Comparison of ENCODE assay signal across 13 mouse cellular contexts in the genomic region with DNA sequence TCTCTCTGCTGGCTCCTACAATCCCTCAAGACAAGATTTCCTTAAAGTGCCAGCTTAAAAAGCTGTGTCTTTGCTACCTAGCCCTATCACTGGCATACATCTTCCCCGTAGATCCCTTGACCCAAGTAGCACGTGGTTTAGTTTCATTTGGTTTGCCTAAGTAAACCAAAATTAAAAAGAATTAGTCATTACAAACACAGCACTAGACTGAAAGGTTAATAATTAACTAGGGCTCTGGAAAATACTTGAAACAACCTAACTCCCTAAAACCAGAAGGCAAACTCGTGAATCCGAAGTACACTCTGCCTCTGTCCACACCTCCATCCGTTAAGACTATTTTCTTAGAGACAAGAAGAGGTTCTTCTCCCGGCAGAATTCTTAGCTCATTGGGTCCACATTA. TPM values are rescaled to one million over a fixed set of nuclear protein-coding genes. Genes with fewer than 3 reads are reported as not detected.
"Had no signal": no experiment of that assay in that cellular context is flagged by ENCODE, and none has a peak within 500 bp of the region (broad histone marks: within the 10 kb centered on the region; RNA-seq: fewer than 3 reads in every experiment).

No protein-coding gene starts in this region.

- H3K9ac ChIP-seq: hindbrain, embryonic 14.5 days; kidney, embryonic 15.5 days; liver, embryonic 14.5 days; midbrain, embryonic 15.5 days; neural tube, embryonic 12.5 days had no signal

- H3K27me3 ChIP-seq: kidney, embryonic 15.5 days; megakaryocyte, embryonic 14.5 days; midbrain, embryonic 15.5 days; neural tube, embryonic 12.5 days had no signal

- ATAC-seq: midbrain, embryonic 15.5 days had no signal

- H3K4me2 ChIP-seq: hindbrain, embryonic 14.5 days; kidney, embryonic 15.5 days; midbrain, embryonic 11.5 days; midbrain, embryonic 15.5 days; neural tube, embryonic 12.5 days had no signal

- H3K36me3 ChIP-seq: kidney, embryonic 15.5 days; limb, embryonic 10.5 days; midbrain, embryonic 15.5 days; neural tube, embryonic 12.5 days had no signal

- H3K9me3 ChIP-seq: kidney, embryonic 15.5 days; limb, embryonic 10.5 days; midbrain, embryonic 15.5 days; neural tube, embryonic 12.5 days had no signal

- DNase-seq: lung, adult 2 months had no signal

- H3K4me3 ChIP-seq: kidney, embryonic 15.5 days; left cerebral cortex, adult 2 months; limb, embryonic 10.5 days; megakaryocyte, embryonic 14.5 days; midbrain, embryonic 15.5 days; neural tube, embryonic 12.5 days had no signal

- H3K4me1 ChIP-seq: midbrain, embryonic 15.5 days; neural tube, embryonic 12.5 days had no signal

- H3K27ac ChIP-seq: hindbrain, embryonic 14.5 days; kidney, embryonic 15.5 days; left cerebral cortex, adult 2 months; limb, embryonic 10.5 days; liver, embryonic 14.5 days; macrophage; midbrain, embryonic 15.5 days; neural tube, embryonic 12.5 days had no signal

RNA-seq across cellular contexts. Expression of a gene that starts 41.4 kb away (rescaled TPM):
- total RNA-seq: monocyte, adult 5-6 weeks; neutrophil, adult 5-6 weeks had no signal
- polyA plus RNA-seq: kidney, embryonic 15.5 days; limb, embryonic 10.5 days; lung, adult 2 months; macrophage had no signal
